Mouse (Mus musculus) neural tube, embryonic 11.5 days (tissue): ENCODE measurements around the gene Hcn3. TPM values are rescaled to one million over a fixed set of nuclear protein-coding genes. Genes with fewer than 3 reads are reported as not detected.
A peak's percentile ranks its signal among the peaks of the same experiment; 100 is the strongest.
"Not testable (repeated sequence)": the region's sequence is repeated elsewhere in the genome, so short reads cannot be mapped to it uniquely, and the experiment has no call there.

Source experiments
- ATAC-seq: fragments of 200-750 bp; cut with Nextera tagmentation; 2 replicates; pipeline ENCODE4 v1.8.0; 2017; ENCODE audit warnings: moderate number of reproducible peaks, mild to moderate bottlenecking, moderate TSS enrichment, moderate library complexity; ENCODE audit not compliant: insufficient read depth, low FRiP score, low TSS enrichment
- DNase-seq: peaks from one replicate; pipeline ENCODE4 v3.0.0-alpha.2; 2015; ENCODE audit warnings: low spot score
- H3K27ac ChIP-seq: fragments of 300-500 bp; sonication (generic); 2 replicates; pipeline ENCODE4 v1.5.1; 2014; ENCODE audit warnings: low read depth, mild to moderate bottlenecking, low read length
- H3K27me3 ChIP-seq: fragments of 300-500 bp; sonication (generic); 2 replicates; pipeline ENCODE4 v1.6.1; 2014; ENCODE audit warnings: mild to moderate bottlenecking, low read length, mixed read lengths; ENCODE audit not compliant: control insufficient read depth, insufficient read depth
- H3K36me3 ChIP-seq: fragments of 300-500 bp; sonication (generic); 2 replicates; pipeline ENCODE4 v1.6.1; 2014; ENCODE audit warnings: mild to moderate bottlenecking, low read length, moderate library complexity, mixed read lengths; ENCODE audit not compliant: control insufficient read depth, insufficient read depth
- H3K4me1 ChIP-seq: fragments of 300-500 bp; sonication (generic); 2 replicates; pipeline ENCODE4 v1.6.1; 2014; ENCODE audit warnings: low read length, mixed read lengths; ENCODE audit not compliant: control insufficient read depth, insufficient read depth
- H3K4me2 ChIP-seq: fragments of 300-500 bp; sonication (generic); 2 replicates; pipeline ENCODE4 v1.6.1; 2014; ENCODE audit warnings: low read depth, mild to moderate bottlenecking, moderate library complexity
- H3K4me3 ChIP-seq: fragments of 300-500 bp; sonication (generic); 2 replicates; pipeline ENCODE4 v1.5.1; 2014; ENCODE audit warnings: low read depth, low read length
- H3K9ac ChIP-seq: fragments of 300-500 bp; sonication (generic); 2 replicates; pipeline ENCODE4 v1.6.1; 2014; ENCODE audit warnings: mild to moderate bottlenecking, low read length
- H3K9me3 ChIP-seq: fragments of 300-500 bp; sonication (generic); 2 replicates; pipeline ENCODE4 v1.6.1; 2016; ENCODE audit warnings: low read length; ENCODE audit not compliant: control insufficient read depth
- whole genome bisulfite sequencing: fragments of 180-500 bp; shearing (Covaris S2); extraction: QIAGEN DNeasy Blood & Tissue Kit; methylation state at CpG from one replicate; pipeline ENCODE4 v1.1.7; 2014; 5-methylcytosine and 5-hydroxymethylcytosine counted together
- polyA plus RNA-seq: library from polyadenylated mRNA; unstranded; fragments of >200 nt; fragmentation: Nextera tagmentation; extraction: Ambion mirVana; gene quantifications from 2 replicates; pipeline ENCODE4 v1.2.1, GENCODE M21; 2014

Hcn3 gene
- polyA plus RNA-seq, 1 experiment from 2014 or later = 7.5 TPM

- not testable (repeated sequence) for H3K4me2 ChIP-seq, H3K27ac ChIP-seq, ATAC-seq, DNase-seq, H3K36me3 ChIP-seq, H3K9ac ChIP-seq, H3K9me3 ChIP-seq, H3K4me3 ChIP-seq, H3K27me3 ChIP-seq
- peaks cover 15% of the 10 kb centered on the region for H3K4me1 ChIP-seq
These were observed 1.2 kb upstream of the Hcn3 start for GRCm38 (mm10) chr3:89161207-89161606.

- no peaks in the 10 kb centered on the region for H3K36me3 ChIP-seq
- 2% methylated on average over 13 of the region's 13 CpGs for WGBS
- H3K4me1 ChIP-seq = peaks cover 7% of the 10 kb centered on the region
- peak overlapping the region; percentile 67 for H3K9ac ChIP-seq
- no peak overlapping the region for H3K27ac ChIP-seq
- no peaks in the 10 kb centered on the region for H3K9me3 ChIP-seq
- DNase-seq = peak; percentile 69
- peaks cover 4% of the 10 kb centered on the region; the same call in 1 of the 2 replicates for H3K27me3 ChIP-seq
- no peak; the same call in 1 of the 2 replicates for ATAC-seq
- H3K4me3 ChIP-seq = peak overlapping the region; percentile 68
- peak overlapping the region; percentile 99 for H3K4me2 ChIP-seq
These were observed 785 bp downstream of the Hcn3 start for GRCm38 (mm10) chr3:89159211-89159610.

- H3K27ac ChIP-seq = no peak overlapping the region
- H3K4me3 ChIP-seq = peak overlapping the region; percentile 68
- peak overlapping the region; percentile 99 for H3K4me2 ChIP-seq
- WGBS = 29% methylated on average over 7 of the region's 7 CpGs
- peak overlapping the region; percentile 35; the same call in 1 of the 2 replicates for H3K9ac ChIP-seq
- no peaks in the 10 kb centered on the region for H3K9me3 ChIP-seq
- no peaks in the 10 kb centered on the region for H3K36me3 ChIP-seq
- no peak for DNase-seq
- no peak for ATAC-seq
- H3K4me1 ChIP-seq = peaks cover 7% of the 10 kb centered on the region
- peaks cover 4% of the 10 kb centered on the region; the same call in 1 of the 2 replicates for H3K27me3 ChIP-seq
These were observed 1.3 kb downstream of the Hcn3 start for GRCm38 (mm10) chr3:89158651-89159050.

- H3K4me3 ChIP-seq = no peak overlapping the region
- 92% methylated on average over 8 of the region's 8 CpGs for WGBS
- H3K36me3 ChIP-seq = no peaks in the 10 kb centered on the region
- peaks cover 7% of the 10 kb centered on the region for H3K4me1 ChIP-seq
- H3K4me2 ChIP-seq = no peak overlapping the region
- H3K9me3 ChIP-seq = no peaks in the 10 kb centered on the region
- DNase-seq (no peak), ATAC-seq (no peak)
- H3K27ac ChIP-seq = no peak overlapping the region
- H3K27me3 ChIP-seq = peaks cover 4% of the 10 kb centered on the region; the same call in 1 of the 2 replicates
- H3K9ac ChIP-seq = no peak overlapping the region
These were observed 3.0 kb downstream of the Hcn3 start for GRCm38 (mm10) chr3:89156951-89157350.

GRCm38 (mm10) chr3:89152084-89152835 is 7.7 kb downstream of the Hcn3 start:
- Histone ChIP-seq H3K27ac (no peak overlapping the region), H3K4me3 (no peak overlapping the region), H3K4me1 (no peaks in the 10 kb centered on the region), H3K27me3 (peaks cover 2% of the 10 kb centered on the region; the same call in 1 of the 2 replicates), H3K9ac (no peak overlapping the region), H3K9me3 (no peaks in the 10 kb centered on the region), H3K4me2 (no peak overlapping the region), H3K36me3 (no peaks in the 10 kb centered on the region)
- ATAC-seq = no peak
- DNase-seq = no peak
- 48% methylated on average over 17 of the region's 17 CpGs for WGBS

- H3K4me2 ChIP-seq = no peak overlapping the region
- H3K27me3 ChIP-seq = peaks cover 2% of the 10 kb centered on the region; the same call in 1 of the 2 replicates
- ATAC-seq = no peak
- no peaks in the 10 kb centered on the region for H3K4me1 ChIP-seq
- H3K36me3 ChIP-seq = no peaks in the 10 kb centered on the region
- H3K9me3 ChIP-seq = no peaks in the 10 kb centered on the region
- no peak overlapping the region for H3K27ac ChIP-seq
- no peak overlapping the region for H3K9ac ChIP-seq
- no peak overlapping the region for H3K4me3 ChIP-seq
- 79% methylated on average over 14 of the region's 14 CpGs for WGBS
- DNase-seq = no peak
These were observed 11.4 kb downstream of the Hcn3 start for GRCm38 (mm10) chr3:89148567-89148966.

GRCm38 (mm10) chr3:89147979-89148311 is 12.1 kb downstream of the Hcn3 start:
- Histone ChIP-seq H3K9ac (no peak overlapping the region), H3K9me3 (no peaks in the 10 kb centered on the region), H3K4me1 (no peaks in the 10 kb centered on the region), H3K4me2 (peak overlapping the region; percentile 32), H3K36me3 (no peaks in the 10 kb centered on the region), H3K27ac (no peak overlapping the region), H3K27me3 (peaks cover 2% of the 10 kb centered on the region; the same call in 1 of the 2 replicates), H3K4me3 (no peak overlapping the region)
- WGBS = 8% methylated on average over 15 of the region's 15 CpGs
- no peak for DNase-seq
- no peak for ATAC-seq

- DNase-seq (no peak), ATAC-seq (no peak)
- Histone ChIP-seq H3K9ac (peak overlapping the region; percentile 10; the same call in 1 of the 2 replicates), H3K27me3 (peaks cover 2% of the 10 kb centered on the region; the same call in 1 of the 2 replicates), H3K4me2 (peak overlapping the region; percentile 32), H3K27ac (no peak overlapping the region), H3K36me3 (no peaks in the 10 kb centered on the region), H3K4me1 (no peaks in the 10 kb centered on the region), H3K4me3 (no peak overlapping the region), H3K9me3 (no peaks in the 10 kb centered on the region)
- 25% methylated on average over 25 of the region's 26 CpGs for WGBS
These were observed 12.7 kb downstream of the Hcn3 start for GRCm38 (mm10) chr3:89147101-89147978.
